Mouse (Mus musculus) forebrain, embryonic 10.5 days (tissue): Measurements from ENCODE around the gene Nr1h3. TPM values are rescaled to one million over a fixed set of nuclear protein-coding genes. Genes with fewer than 3 reads are reported as not detected.
A peak's percentile ranks its signal among the peaks of the same experiment; 100 is the strongest.
"Not testable (repeated sequence)": the region's sequence is repeated elsewhere in the genome, so short reads cannot be mapped to it uniquely, and the experiment has no call there.

Experiments used
- DNase-seq: peaks from one replicate; pipeline ENCODE4 v3.0.0-alpha.2; 2017; ENCODE audit warnings: low spot score; ENCODE audit errors: extremely low spot score
- H3K27ac ChIP-seq: fragments of 300-500 bp; sonication (generic); 2 replicates; pipeline ENCODE4 v1.5.1; 2016; ENCODE audit warnings: mild to moderate bottlenecking
- H3K27me3 ChIP-seq: fragments of 300-500 bp; sonication (generic); 2 replicates; pipeline ENCODE4 v1.6.1; 2016; ENCODE audit warnings: mild to moderate bottlenecking; ENCODE audit not compliant: poor library complexity, severe bottlenecking
- H3K36me3 ChIP-seq: fragments of 300-500 bp; sonication (generic); replicated peaks from 2 replicates; pipeline ENCODE4 v1.6.1; 2016; ENCODE audit warnings: mild to moderate bottlenecking, moderate library complexity
- H3K4me1 ChIP-seq: fragments of 300-500 bp; sonication (generic); 2 replicates; pipeline ENCODE4 v1.6.1; 2016
- H3K4me3 ChIP-seq: fragments of 300-500 bp; sonication (generic); 2 replicates; pipeline ENCODE4 v1.5.1; 2016; ENCODE audit warnings: mild to moderate bottlenecking, moderate library complexity
- H3K9me3 ChIP-seq: fragments of 300-500 bp; sonication (generic); 2 replicates; pipeline ENCODE4 v1.6.1; 2016; ENCODE audit warnings: mild to moderate bottlenecking, moderate library complexity
- WGBS: fragments of 180-500 bp; shearing (Covaris S2); methylation state at CpG from one replicate; pipeline ENCODE4 v1.1.7; 2016; 5-methylcytosine and 5-hydroxymethylcytosine counted together
- polyA plus RNA-seq: library from polyadenylated mRNA; unstranded; fragments of >200 nt; fragmentation: Nextera tagmentation; extraction: Ambion mirVana; gene quantifications from 2 replicates; pipeline ENCODE4 v1.2.1, GENCODE M21; 2016

Nr1h3 gene
- 1.4 and 2.5 TPM in 2 replicates for polyA plus RNA-seq

GRCm38 (mm10) chr2:91202222-91202971 is at the start of gene Nr1h3, which contains the start of gene Acp2:
Nr1h3 (minus strand) TSS chr2:91202834.
Acp2 (plus strand) TSS chr2:91202885.
- Histone ChIP-seq H3K36me3 (peaks cover 30% of the 10 kb centered on the region), H3K4me3 (peak within 1 kb of the TSS; percentile 85), H3K4me1 (peaks cover 25% of the 10 kb centered on the region), H3K9me3 (no peaks in the 10 kb centered on the region), H3K27ac (peak within 1 kb of the TSS; percentile 94), H3K27me3 (no peaks in the 10 kb centered on the region)
- peak; percentile 97 for DNase-seq
- 5% methylated on average over 28 of the region's 28 CpGs for WGBS

GRCm38 (mm10) chr2:91252001-91252400 is 49.4 kb upstream of the Nr1h3 start:
- no peak for DNase-seq
- no peak overlapping the region for H3K27ac ChIP-seq
- no peak overlapping the region for H3K4me3 ChIP-seq
- H3K4me1 ChIP-seq: peaks cover 29% of the 10 kb centered on the region
- no peaks in the 10 kb centered on the region for H3K9me3 ChIP-seq
- WGBS: 81% methylated on average over 4 of the region's 4 CpGs
- peaks cover 47% of the 10 kb centered on the region for H3K27me3 ChIP-seq
- no peaks in the 10 kb centered on the region for H3K36me3 ChIP-seq

- Histone ChIP-seq H3K27ac (no peak overlapping the region), H3K4me3 (no peak overlapping the region), H3K4me1 (peaks cover 7% of the 10 kb centered on the region), H3K9me3 (no peaks in the 10 kb centered on the region), H3K27me3 (peaks cover 19% of the 10 kb centered on the region), H3K36me3 (no peaks in the 10 kb centered on the region)
- 91% methylated on average over 4 of the region's 4 CpGs for WGBS
- no peak for DNase-seq
These were observed 45.7 kb upstream of the Nr1h3 start for GRCm38 (mm10) chr2:91248366-91248765.

GRCm38 (mm10) chr2:91244557-91245228 is 42.1 kb upstream of the Nr1h3 start:
- Histone ChIP-seq H3K4me1 (peaks cover 12% of the 10 kb centered on the region), H3K27ac (no peak overlapping the region), H3K36me3 (no peaks in the 10 kb centered on the region), H3K4me3 (no peak overlapping the region), H3K27me3 (no peaks in the 10 kb centered on the region), H3K9me3 (no peaks in the 10 kb centered on the region)
- no peak for DNase-seq
- WGBS: 86% methylated on average over 5 of the region's 5 CpGs

GRCm38 (mm10) chr2:91243416-91243815 is 40.8 kb upstream of the Nr1h3 start:
- Histone ChIP-seq H3K4me3 (no peak overlapping the region), H3K4me1 (peaks cover 12% of the 10 kb centered on the region), H3K27ac (0 out of 2 replicates have a peak overlapping the region, but pooled peaks have one; percentile 6), H3K9me3 (no peaks in the 10 kb centered on the region), H3K36me3 (no peaks in the 10 kb centered on the region), H3K27me3 (no peaks in the 10 kb centered on the region)
- DNase-seq: no peak
- 68% methylated on average over 3 of the region's 3 CpGs for WGBS

GRCm38 (mm10) chr2:91242547-91242946 is 39.9 kb upstream of the Nr1h3 start:
- 79% methylated on average over 5 of the region's 5 CpGs for WGBS
- no peaks in the 10 kb centered on the region for H3K27me3 ChIP-seq
- H3K27ac ChIP-seq: no peak overlapping the region
- H3K4me1 ChIP-seq: peaks cover 15% of the 10 kb centered on the region
- no peak overlapping the region for H3K4me3 ChIP-seq
- H3K9me3 ChIP-seq: no peaks in the 10 kb centered on the region
- H3K36me3 ChIP-seq: no peaks in the 10 kb centered on the region
- DNase-seq: no peak

- H3K36me3 ChIP-seq, DNase-seq, H3K27me3 ChIP-seq, H3K9me3 ChIP-seq: not testable (repeated sequence)
- peak overlapping the region; percentile 89 for H3K27ac ChIP-seq
- peaks cover 12% of the 10 kb centered on the region for H3K4me1 ChIP-seq
- WGBS: 27% methylated on average over 4 of the region's 4 CpGs
- peak overlapping the region; percentile 64 for H3K4me3 ChIP-seq
These were observed 35.0 kb upstream of the Nr1h3 start for GRCm38 (mm10) chr2:91237511-91238080.

GRCm38 (mm10) chr2:91236601-91237510 is 34.2 kb upstream of the Nr1h3 start, which contains the start of gene Ddb2:
Ddb2 (minus strand) TSS chr2:91236982.
- peak within 1 kb of the TSS; percentile 89 for H3K27ac ChIP-seq
- H3K4me3 ChIP-seq: peak within 1 kb of the TSS; percentile 64
- no peaks in the 10 kb centered on the region for H3K9me3 ChIP-seq
- DNase-seq: peak; percentile 97
- peaks cover 12% of the 10 kb centered on the region for H3K4me1 ChIP-seq
- H3K27me3 ChIP-seq: no peaks in the 10 kb centered on the region
- H3K36me3 ChIP-seq: 0 out of 2 replicates have a peak, but pooled peaks cover 6% of the 10 kb centered on the region
- WGBS: under 1% methylated on average over 48 of the region's 48 CpGs

- WGBS: 70% methylated on average over 2 of the region's 2 CpGs
- Histone ChIP-seq H3K36me3 (0 out of 2 replicates have a peak, but pooled peaks cover 6% of the 10 kb centered on the region), H3K9me3 (no peaks in the 10 kb centered on the region), H3K27ac (no peak overlapping the region), H3K27me3 (no peaks in the 10 kb centered on the region), H3K4me1 (no peaks in the 10 kb centered on the region), H3K4me3 (no peak overlapping the region)
- DNase-seq: no peak
These were observed 27.1 kb upstream of the Nr1h3 start for GRCm38 (mm10) chr2:91229735-91230134.

- H3K27me3 ChIP-seq: no peaks in the 10 kb centered on the region
- WGBS: 77% methylated on average over 2 of the region's 2 CpGs
- DNase-seq: no peak
- H3K9me3 ChIP-seq: no peaks in the 10 kb centered on the region
- no peaks in the 10 kb centered on the region for H3K4me1 ChIP-seq
- no peak overlapping the region for H3K4me3 ChIP-seq
- no peak overlapping the region for H3K27ac ChIP-seq
- no peaks in the 10 kb centered on the region for H3K36me3 ChIP-seq
These were observed 21.0 kb upstream of the Nr1h3 start for GRCm38 (mm10) chr2:91223614-91224013.

GRCm38 (mm10) chr2:91220501-91220900 is 17.9 kb upstream of the Nr1h3 start:
- no peaks in the 10 kb centered on the region for H3K4me1 ChIP-seq
- peaks cover 15% of the 10 kb centered on the region for H3K36me3 ChIP-seq
- H3K27me3 ChIP-seq: no peaks in the 10 kb centered on the region
- DNase-seq: no peak
- WGBS: 95% methylated on average over 3 of the region's 3 CpGs
- no peak overlapping the region for H3K4me3 ChIP-seq
- no peaks in the 10 kb centered on the region for H3K9me3 ChIP-seq
- no peak overlapping the region for H3K27ac ChIP-seq

- no peaks in the 10 kb centered on the region for H3K4me1 ChIP-seq
- H3K4me3 ChIP-seq: no peak overlapping the region
- no peak for DNase-seq
- no peaks in the 10 kb centered on the region for H3K27me3 ChIP-seq
- H3K9me3 ChIP-seq: no peaks in the 10 kb centered on the region
- H3K27ac ChIP-seq: no peak overlapping the region
- WGBS: 80% methylated on average over 4 of the region's 4 CpGs
- H3K36me3 ChIP-seq: peaks cover 45% of the 10 kb centered on the region
These were observed 14.4 kb upstream of the Nr1h3 start for GRCm38 (mm10) chr2:91217032-91217431.
